Mouse (Mus musculus) gastrocnemius, adult 2 months (tissue): Measurements from ENCODE around the gene Fam174b. TPM values are rescaled to one million over a fixed set of nuclear protein-coding genes. Genes with fewer than 3 reads are reported as not detected.

Experiments
- DNase-seq: peaks from one replicate; pipeline ENCODE4 v3.0.0; 2022
- H3K27ac ChIP-seq: fragments of 200-600 bp; 2 replicates; pipeline ENCODE4 v1.8.1; 2022; ENCODE audit warnings: mild to moderate bottlenecking
- H3K4me3 ChIP-seq: fragments of 200-600 bp; 2 replicates; pipeline ENCODE4 v1.8.1; 2022; ENCODE audit warnings: mild to moderate bottlenecking, moderate library complexity
- CTCF ChIP-seq: fragments of 200-600 bp; IDR thresholded peaks from 2 replicates; pipeline ENCODE4 v1.8.1; 2022; ENCODE audit warnings: antibody characterized with exemption, mild to moderate bottlenecking, moderate library complexity
- intact Hi-C: fragments of 180-260 bp; cut with DNase I; formaldehyde crosslinking; loops from one replicate; pipeline ENCODE4 v1.15.1; 2025
- microRNA-seq: library from miRNA; unstranded; fragments of <30 nt; microRNA quantifications from one replicate; pipeline ENCODE4 v1.2.0, GENCODE M21; 2021
- total RNA-seq, 2 experiments: library from RNA; stranded (reverse); gene quantifications; 2 replicates each; pipeline ENCODE4 v1.2.3; 2021

The Fam174b gene
- total RNA-seq, 2 experiments from 2014 or later, result 1.2 to 2.8 TPM

- no peak overlapping the region for H3K4me3 ChIP-seq
- H3K27ac ChIP-seq, result no peak overlapping the region
- DNase-seq, result no peak
- intact Hi-C loops, result no loop called here
- no peak for TF ChIP-seq CTCF
These were observed 52.1 kb downstream of the Fam174b start for GRCm38 (mm10) chr7:73792155-73792554.

DNA sequence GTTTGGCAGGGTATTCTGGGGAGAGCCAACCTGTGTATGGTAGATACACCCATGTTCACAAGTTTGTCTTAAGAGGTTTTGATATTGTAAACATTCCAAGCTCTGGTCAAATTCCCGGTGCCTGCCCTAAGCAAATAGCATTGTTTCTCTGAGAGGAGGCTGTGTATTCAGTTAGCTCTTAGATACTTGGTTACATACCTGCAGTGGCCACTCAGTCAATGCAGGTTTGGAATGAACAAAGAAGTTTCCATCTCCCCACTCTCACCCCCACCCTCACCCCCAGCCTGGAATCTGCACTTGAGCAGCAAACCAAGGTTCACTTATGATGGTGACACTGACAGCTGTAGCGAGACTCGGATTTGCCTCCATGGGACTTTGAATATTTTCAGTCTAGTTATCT lies 52.5 kb downstream of the Fam174b start:
- TF ChIP-seq CTCF, result no peak
- H3K4me3 ChIP-seq, result no peak overlapping the region
- no peak for DNase-seq
- H3K27ac ChIP-seq, result no peak overlapping the region
- intact Hi-C loops, result no loop called here

- intact Hi-C loops, result loop anchor here (1.0 kb wide), 1 partner anchor 155 kb away; no protein-coding TSS in a partner anchor
- peak; percentile 32 for DNase-seq
- Histone ChIP-seq H3K4me3 (no peak overlapping the region), H3K27ac (no peak overlapping the region)
- TF ChIP-seq CTCF, result peak; percentile 75
These were observed 69.2 kb downstream of the Fam174b start for GRCm38 (mm10) chr7:73809261-73809660.

DNA sequence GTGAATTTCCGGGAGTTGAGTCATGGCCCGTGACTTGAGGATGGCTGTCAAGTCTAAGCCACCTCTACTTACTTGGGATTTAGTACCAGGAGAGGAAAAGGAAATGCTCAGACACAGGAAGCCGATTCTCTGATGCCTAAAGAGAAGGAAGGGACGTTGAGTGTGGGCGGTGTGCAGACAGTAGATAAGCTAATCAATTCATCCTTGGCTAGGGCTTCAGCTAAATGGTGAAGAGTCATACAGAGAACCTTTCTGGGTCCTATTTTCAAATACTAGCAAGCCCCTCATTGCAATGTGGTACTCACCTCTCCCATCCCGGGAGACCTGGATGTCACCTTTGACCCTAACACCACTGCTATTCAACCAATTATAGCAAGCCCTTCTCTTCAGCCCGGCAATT lies 71.3 kb downstream of the Fam174b start:
- intact Hi-C loops, result no loop called here
- DNase-seq, result no peak
- Histone ChIP-seq H3K27ac (no peak overlapping the region), H3K4me3 (no peak overlapping the region)
- TF ChIP-seq CTCF, result no peak

DNA sequence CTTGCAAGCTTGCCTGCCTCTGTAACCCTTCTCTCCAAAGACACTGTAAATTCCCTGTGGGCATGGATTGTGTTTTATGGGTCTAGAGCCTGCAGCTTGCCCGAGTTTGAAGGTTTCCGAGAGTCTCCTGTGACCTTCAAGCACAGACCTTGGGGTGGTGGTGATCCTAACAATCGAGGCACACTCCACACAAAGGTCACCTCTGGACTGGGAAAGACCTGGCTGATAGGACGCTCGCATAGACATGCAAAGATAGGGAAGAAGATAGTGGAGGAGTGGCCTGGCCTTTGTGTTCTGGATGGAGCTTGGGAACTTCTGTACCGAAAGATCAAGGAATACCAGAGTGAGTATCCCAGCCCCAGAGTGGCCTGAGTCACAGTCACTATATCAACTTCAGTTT lies 72.1 kb downstream of the Fam174b start:
- H3K4me3 ChIP-seq, result no peak overlapping the region
- DNase-seq, result no peak
- H3K27ac ChIP-seq, result no peak overlapping the region
- no peak for TF ChIP-seq CTCF
- intact Hi-C loops, result no loop called here

DNA sequence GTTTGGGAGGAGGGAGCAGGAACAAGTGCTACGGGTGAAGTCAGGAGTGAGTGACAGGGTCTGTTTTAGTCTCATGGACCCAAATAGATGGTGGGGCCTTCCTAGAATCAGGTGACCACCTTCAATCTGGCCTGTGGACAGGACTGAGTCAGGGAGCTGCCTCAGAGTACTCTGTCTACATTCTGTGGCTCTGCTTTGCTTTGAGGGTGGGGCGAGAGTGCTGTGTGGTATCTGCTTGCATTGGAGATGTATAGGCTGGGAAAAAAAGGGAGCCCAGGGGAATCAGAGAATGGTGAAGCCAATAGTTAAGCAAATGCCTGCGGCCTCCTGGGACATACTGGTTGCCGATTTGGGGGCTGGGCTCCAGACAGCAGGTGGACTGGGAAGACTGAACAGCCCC lies 73.8 kb downstream of the Fam174b start:
- DNase-seq, result no peak
- no peak overlapping the region for H3K4me3 ChIP-seq
- intact Hi-C loops, result no loop called here
- no peak for TF ChIP-seq CTCF
- no peak overlapping the region for H3K27ac ChIP-seq

GRCm38 (mm10) chr7:73814454-73814853 lies 74.4 kb downstream of the Fam174b start:
- no peak overlapping the region for H3K4me3 ChIP-seq
- H3K27ac ChIP-seq, result no peak overlapping the region
- intact Hi-C loops, result no loop called here
- DNase-seq, result no peak
- no peak for TF ChIP-seq CTCF

DNA sequence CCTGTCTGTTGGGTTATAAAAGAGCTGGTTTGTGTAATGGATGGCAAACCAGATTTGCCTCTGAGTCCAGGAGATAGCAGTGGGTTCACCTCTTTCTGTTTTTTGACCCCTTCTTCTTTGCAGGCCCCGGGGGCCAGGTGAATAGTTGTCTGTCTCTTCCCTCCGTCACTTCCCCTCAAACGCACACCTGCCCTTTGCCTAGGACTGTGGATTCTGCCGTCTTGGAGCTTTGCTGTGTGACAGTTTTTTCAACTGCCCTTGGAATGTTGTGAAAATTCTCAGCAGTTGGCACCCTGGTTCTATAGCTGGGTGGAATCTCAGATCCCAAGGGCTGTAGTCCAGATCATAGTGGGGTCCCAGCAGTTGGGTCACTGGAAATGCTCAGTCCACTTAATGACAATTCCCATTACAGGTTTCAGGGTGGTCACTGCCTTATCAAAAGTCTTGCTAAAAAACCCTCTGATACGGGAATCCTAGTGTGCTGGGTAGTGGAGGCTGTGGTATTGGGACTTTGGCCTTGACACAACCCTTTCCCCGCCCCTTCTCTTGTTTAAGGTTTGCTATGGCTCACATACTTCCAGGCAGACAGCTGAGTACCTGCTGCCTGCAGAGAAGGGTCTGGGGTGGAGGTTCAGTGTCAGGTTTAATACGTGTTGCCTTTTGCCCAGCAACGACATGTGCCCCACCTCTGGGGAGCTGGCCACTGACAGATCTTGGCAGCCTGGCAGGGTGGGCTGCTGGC lies 76.3 kb downstream of the Fam174b start:
- no peak for DNase-seq
- no peak overlapping the region for H3K4me3 ChIP-seq
- intact Hi-C loops, result no loop called here
- H3K27ac ChIP-seq, result no peak overlapping the region
- no peak for TF ChIP-seq CTCF

DNA sequence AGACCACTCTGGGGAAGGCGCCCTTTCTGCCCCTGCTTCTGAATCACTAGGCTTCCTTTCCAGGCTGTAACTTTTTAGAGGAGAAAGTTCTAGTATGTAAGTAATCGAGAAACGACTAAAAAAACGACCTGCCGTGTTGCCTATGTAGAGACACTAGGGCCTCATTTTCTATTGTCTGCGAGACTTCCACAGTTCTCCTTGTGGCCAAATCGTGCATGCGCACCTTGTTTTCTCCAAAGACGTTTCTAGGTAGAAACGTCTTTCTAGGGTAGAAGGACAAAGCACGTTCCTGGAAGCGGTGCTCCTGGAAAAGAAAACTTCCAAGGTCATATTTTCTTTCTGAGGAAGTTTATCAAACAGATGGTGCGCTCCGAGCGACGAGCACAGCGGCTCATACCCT lies 79.3 kb downstream of the Fam174b start:
- H3K4me3 ChIP-seq, result no peak overlapping the region
- TF ChIP-seq CTCF, result no peak
- intact Hi-C loops, result no loop called here
- no peak overlapping the region for H3K27ac ChIP-seq
- no peak for DNase-seq

Small RNAs within 50 kb of the gene (microRNA-seq; reads per million reads assigned to microRNA genes)
- gene Mir7234, result not detected

Other genes starting within 250 kb of the Fam174b start
- 10 to 100 TPM; 40.7 to 48.4 TPM for gene Chd2, start 198.5 kb upstream of the Fam174b start, total RNA-seq